Mouse (Mus musculus): ENCODE measurements around the gene Gm17660.
"Not testable (repeated sequence)": the region's sequence is repeated elsewhere in the genome, so short reads cannot be mapped to it uniquely, and the experiment has no call there.

Gene Gm17660

GRCm38 (mm10) chr5:104039154-104039932 is 38.1 kb downstream of the Gm17660 start:
- peak; percentile 61 to 81 for DNase-seq

GRCm38 (mm10) chr5:104036686-104037085 is 40.7 kb downstream of the Gm17660 start:
- no peak for DNase-seq

GRCm38 (mm10) chr5:104035824-104036223 is 41.6 kb downstream of the Gm17660 start:
- no peak for DNase-seq

- no peak for DNase-seq
Observed at GRCm38 (mm10) chr5:104035066-104035465, 42.3 kb downstream of the Gm17660 start.

- no peak for DNase-seq
Observed at GRCm38 (mm10) chr5:104032434-104033097, 44.8 kb downstream of the Gm17660 start.

GRCm38 (mm10) chr5:104025245-104025854 is 52.1 kb downstream of the Gm17660 start:
- peak in 1 of 2 experiments; percentile 59 for DNase-seq

GRCm38 (mm10) chr5:104024762-104025161 is 52.6 kb downstream of the Gm17660 start:
- no peak for DNase-seq

GRCm38 (mm10) chr5:104024193-104024592 is 53.2 kb downstream of the Gm17660 start:
- DNase-seq, result not testable (repeated sequence)

GRCm38 (mm10) chr5:104023289-104024020 is 54.0 kb downstream of the Gm17660 start:
- no peak for DNase-seq

GRCm38 (mm10) chr5:104022558-104022957 is 54.9 kb downstream of the Gm17660 start:
- no peak for DNase-seq

- peak; percentile 92 to 95 for DNase-seq
Observed at GRCm38 (mm10) chr5:104021597-104022378, 55.6 kb downstream of the Gm17660 start, which contains the start of gene Hsd17b11. Gene Hsd17b11 (minus strand): TSS chr5:104021919.

Data from kidney, postnatal 36 days (tissue).